Mouse (Mus musculus): Measurements from ENCODE around the gene Ror2.

- TF ChIP-seq GATA1 (IDR thresholded peaks at IDR 0.05; ENCODE audit: low read length), result no peak
- no peak for TF ChIP-seq TAL1 (IDR thresholded peaks at IDR 0.05; ENCODE audit: low read length)
These were observed 168.0 kb downstream of the Ror2 start for GRCm38 (mm10) chr13:53117921-53118320.

Data from erythroblast, embryonic 14.5 days (primary cell).